Mouse (Mus musculus) heart, adult 9 months (tissue): ENCODE measurements around the gene Ttpal.
"Not testable (repeated sequence)": the region's sequence is repeated elsewhere in the genome, so short reads cannot be mapped to it uniquely, and the experiment has no call there.

ENCODE experiments used
- DNase-seq, 2 experiments: peaks; one replicate each; pipeline ENCODE4 v3.0.0; 2022; ENCODE audit warnings: low spot score in 2 of 2

The Ttpal gene

DNA sequence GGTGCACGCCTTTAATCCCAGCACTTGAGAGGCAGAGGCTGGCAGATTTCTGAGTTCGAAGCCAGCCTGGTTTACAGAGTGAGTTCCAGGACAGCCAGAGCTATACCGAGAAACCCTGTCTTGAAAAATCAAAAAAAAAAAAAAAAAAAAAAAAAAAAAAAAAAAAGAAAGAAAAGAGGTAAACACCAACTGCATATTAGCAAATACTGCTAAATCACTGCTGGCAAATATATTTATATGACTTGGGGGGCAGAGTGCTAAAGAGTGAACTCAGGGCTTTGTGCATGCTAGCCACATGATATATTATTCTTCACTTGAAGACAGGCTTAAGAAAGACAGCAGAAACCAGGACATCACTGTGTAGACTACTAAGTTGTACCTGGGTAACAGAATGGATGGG lies 19.3 kb downstream of the Ttpal start:
- DNase-seq, result not testable (repeated sequence)

DNA sequence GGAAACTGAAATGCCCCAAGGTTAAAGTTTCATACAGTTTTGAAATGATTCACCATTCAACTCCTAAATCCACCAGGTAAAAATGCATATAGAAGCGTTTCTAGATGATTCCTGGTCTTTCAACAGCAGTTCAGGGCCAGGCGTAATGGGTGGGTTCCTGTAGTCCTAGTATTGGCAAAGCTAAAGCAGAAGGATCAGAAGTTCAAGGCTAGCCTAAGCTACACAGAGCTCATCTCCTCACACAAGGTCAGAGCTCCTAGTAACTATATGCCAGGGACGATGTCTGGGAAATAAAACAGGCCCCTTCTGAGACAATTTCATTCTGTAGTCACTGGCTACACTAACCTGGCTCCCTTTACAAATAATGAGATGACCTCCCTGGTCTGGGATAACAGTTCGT lies 29.1 kb downstream of the Ttpal start:
- DNase-seq, result no peak

DNA sequence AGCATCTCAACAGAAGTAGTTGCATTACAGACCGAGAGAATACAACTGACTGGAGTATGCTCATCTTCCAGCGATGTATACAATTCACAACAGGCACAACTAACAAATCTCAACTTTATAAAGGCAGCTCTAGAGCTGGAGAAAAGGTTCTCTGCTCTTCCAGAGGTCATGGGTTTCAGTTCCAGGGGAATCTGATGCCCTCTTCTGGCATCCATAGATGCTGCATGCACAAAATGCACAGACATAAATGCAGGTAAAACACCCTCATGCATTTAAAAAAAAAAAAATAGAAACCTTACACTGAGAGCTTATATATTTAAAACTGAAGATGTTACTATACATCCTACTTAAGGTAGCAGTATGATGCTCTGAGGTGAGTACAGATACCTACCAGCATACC lies 29.6 kb downstream of the Ttpal start:
- DNase-seq, result no peak

DNA sequence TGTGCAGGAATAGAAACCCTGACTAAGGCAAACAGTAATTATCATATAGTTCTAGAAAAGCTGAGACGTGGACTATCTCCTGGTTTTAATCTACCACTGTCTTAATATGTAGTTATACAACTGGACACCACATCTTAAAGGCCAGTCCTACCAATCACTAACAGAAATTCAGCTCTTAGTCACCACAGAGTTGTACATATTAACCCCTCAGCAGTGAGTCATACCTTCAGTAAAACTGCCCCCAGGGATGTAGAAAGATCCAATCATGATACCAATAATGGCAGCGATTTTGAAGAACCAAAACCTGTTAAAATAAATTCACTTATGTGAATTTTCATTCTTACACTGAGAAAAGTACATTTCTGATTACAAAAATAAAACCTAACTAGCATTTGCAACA lies 32.1 kb downstream of the Ttpal start:
- DNase-seq, result no peak

DNA sequence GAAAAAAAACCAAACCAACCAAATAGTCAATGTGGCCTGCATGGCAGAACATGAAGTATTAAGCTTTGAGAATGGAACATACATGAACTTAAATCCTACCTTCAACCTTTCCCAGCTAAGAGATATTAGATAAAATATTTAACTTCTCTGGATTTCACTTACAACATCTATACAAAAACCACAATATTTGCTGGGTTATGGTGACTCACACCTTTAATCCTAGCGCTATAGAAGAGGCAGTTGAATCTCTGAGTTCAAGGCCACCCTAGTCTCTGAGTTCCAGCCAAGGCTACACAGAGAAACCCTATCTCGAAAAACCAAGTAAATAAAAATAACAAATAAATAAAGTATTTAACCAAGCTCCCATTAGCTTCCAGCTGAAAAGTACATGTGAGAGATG lies 33.9 kb downstream of the Ttpal start:
- DNase-seq, result no peak

DNA sequence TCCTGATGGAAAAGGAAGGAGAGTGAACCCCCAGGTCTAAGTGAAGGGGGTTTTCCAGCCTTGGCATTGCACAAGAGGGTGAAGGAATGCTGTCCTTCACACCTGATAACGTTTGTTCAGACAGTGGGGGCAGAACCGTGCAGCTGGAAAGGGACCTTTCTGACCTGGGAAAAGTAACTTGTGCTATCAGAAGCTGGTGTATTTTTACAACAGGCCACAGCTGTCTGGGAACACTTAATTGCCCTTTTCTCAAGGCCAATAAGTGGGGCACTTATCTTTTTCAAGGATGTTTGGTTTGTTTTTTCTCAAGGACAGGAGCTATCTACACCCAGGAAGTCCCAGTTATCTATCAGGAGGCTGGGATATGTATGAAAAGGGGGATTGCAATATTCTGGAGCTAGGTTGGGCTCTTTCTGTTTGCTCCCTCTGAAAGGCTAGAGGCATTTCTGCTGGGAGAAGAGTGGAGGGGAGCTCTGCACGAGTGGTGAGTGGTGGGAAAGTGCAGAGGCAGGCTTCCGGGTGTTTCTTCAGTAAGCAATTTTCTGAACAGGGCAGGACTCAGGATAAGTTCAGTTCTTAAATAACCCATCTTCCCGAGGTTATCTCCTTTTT lies 35.6 kb downstream of the Ttpal start:
- no peak for DNase-seq

DNA sequence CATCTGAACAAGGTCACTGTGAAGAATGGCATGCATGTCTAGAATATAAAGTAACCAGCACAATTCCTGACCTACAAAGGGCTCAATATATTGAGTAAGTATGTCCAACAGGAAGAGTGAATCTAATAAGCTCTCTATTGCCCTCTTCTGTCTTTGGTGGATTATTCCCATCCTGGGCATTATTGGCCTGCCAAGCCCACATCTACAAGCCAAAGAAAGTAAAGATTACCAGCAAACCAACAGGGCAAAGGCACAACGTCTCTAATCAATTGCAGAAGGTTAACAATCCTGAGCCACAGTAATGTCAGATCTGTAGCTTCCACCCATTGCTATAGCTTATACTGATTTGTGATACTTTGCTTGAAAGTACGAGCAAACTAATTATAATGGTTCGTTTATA lies 38.4 kb downstream of the Ttpal start:
- DNase-seq, result no peak

DNA sequence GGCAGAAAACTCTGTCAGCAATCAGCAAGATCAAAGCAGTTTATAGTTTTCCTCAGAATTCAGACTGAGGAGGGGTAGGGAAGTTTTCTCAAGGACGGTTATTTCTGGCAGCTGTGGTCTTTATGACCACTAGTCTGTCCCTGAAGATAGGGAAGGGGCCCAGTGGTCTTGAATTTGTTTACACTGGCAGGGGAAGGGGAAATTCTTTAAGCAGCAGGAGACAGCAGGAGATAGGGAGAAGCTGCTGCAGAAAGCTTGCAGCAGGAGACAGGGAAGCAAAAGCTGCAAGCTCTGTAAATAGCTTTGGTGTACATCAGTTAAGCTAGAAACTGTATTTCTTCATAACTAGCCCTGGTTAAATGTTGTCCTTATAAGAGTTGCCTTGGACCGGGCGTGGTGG lies 39.6 kb downstream of the Ttpal start:
- DNase-seq, result no peak

DNA sequence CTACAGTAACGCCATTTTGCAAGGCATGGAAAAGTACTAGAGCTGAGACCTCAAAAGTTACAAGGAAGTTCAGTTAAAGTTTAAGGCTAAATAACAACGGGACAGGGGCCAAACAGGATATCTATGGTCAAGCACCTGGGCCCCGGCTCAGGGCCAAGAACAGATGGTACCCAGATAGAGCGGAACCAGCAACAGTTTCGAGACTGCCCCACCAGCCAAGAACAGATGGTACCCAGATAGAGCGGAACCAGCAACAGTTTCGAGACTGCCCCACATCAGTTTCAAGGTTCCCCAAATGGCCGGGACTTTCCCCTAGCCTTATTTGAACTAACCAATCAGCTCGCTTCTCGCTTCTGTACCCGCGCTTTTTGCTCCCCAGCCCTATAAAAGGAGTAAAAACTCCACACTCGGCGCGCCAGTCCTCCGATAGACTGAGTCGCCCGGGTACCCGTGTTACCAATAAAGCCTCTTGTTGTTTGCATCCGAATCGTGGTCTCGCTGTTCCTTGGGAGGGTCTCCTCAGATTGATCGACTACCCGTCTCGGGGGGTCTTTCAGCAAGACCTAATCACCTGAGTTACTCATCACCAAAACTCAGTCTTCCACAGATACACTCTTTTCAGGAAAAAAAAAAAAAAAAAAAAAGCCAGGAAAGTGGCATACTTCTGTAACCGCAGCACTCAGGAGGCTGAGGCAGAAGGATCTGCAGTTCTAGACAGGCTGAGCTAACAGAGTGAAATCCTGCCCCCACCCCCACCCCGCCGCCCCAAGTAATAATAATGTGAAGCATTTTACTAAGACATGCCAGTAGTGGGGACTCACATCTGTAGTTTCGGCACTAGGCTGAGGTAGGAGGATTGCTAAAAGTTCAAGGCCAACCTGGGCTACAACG lies 40.8 kb downstream of the Ttpal start:
- DNase-seq, result peak; percentile 70 to 85

DNA sequence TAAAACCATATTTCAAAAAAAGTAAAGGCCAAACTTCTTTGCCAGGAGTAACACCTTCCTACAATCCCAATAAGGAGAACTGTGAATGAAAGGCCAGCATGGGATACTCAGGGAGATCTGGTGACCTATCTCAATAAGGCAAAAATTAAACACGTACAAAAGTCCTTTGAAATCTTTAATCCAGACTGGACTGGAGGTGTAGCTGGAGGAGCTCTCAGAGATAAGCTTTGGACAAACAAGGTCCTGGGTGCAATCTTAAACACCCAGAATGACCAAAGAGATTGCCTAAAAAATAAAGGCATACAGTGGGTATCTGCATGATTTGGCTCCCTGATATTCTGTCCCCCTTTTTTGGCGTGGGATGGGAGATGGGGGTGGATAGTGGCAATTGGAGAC lies 41.5 kb downstream of the Ttpal start:
- no peak for DNase-seq

DNA sequence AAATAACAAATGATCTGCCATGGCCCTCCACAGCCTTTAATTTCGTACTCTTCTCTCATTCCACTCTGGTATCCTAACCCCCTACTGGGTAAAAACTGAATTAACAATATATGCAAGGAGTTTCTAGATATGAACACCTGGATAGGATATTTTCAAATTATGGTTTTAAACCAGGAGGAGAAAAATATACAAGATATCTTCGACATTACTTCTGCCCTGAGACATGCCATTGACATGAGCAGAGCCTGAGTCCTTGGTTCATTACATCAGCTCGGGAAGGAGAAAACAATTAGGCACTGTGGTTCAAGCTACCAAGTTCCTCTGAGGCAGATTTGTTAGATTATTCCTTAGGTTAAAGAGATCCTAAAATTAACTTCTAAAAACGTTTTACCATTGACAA lies 41.9 kb downstream of the Ttpal start:
- no peak for DNase-seq

DNA sequence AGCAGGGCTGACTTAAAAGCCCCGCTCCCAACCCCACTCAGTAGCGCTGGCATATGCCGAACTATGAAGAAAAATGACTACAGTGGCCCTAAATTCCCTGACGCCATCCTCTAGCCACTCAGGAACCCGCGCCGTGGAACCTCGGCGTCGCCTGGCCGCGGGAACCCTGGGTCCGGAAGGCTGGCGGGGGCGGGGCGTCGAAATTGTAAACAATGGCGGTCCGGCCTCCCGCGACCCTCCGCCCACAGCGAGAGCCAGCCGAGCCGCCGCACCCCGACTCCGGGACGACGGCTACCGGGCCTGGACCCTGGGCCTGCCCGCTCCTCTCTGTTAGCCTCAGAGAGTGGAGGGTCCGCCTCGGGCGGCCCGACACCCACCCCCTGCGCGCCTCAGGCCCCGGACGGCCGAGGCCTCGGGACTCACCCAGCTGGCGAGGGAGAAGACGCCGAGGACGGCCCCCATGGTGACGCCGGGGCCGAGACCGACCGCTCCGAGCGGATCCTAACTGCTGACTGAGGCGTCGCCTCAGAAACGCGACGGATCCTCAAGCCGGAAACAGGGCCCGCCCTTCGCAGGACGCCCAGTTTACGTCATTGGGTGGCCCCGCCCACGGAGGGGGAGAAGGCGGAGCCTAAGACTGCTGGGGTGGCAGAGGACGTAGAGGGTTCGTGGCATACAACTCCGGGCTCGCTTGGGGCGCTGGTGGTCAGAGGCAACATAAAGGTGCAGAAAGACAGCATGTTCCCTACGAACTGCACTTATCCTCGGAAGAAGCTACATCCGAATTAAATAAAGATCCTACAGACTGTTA lies 42.7 kb downstream of the Ttpal start, which contains the start of gene Serinc3:
Serinc3 (minus strand) TSS at position 557 of the 811 bp plus-strand sequence.
- peak; percentile 99 for DNase-seq

DNA sequence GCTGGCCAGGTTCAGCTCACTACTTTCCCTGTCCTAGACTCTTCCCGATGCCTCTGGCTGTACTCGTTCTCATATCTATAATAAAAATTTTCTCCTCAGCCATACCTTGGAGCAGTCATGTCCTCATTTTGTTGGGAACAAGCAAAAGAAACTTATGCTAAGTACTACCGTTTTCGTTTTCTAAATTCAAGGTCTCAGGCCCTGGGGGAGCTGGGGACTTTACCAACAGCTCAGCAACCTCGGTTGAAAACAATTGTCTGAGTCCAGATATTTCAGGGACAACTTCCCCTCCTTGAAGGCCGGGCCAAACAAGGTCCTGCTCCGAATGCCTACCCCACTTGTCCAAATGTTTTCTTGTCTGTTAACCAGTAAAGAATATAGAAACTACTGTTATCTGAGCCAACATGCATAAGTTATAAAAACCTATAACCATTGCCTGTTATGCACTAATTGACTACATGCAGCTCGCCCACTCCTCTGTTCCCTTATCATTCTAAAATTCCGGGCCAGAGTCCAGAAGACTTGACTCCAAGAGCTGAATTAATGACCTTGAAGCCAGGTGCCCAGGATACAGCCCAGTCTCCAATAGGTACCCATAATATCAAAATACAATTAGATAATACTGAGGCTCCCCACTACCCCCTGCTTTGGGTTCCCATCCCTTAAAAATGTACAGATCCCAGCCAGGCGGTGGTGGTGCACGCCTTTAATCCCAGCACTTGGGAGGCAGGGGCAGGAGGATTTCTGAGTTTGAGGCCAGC lies 43.8 kb downstream of the Ttpal start:
- DNase-seq, result no peak

DNA sequence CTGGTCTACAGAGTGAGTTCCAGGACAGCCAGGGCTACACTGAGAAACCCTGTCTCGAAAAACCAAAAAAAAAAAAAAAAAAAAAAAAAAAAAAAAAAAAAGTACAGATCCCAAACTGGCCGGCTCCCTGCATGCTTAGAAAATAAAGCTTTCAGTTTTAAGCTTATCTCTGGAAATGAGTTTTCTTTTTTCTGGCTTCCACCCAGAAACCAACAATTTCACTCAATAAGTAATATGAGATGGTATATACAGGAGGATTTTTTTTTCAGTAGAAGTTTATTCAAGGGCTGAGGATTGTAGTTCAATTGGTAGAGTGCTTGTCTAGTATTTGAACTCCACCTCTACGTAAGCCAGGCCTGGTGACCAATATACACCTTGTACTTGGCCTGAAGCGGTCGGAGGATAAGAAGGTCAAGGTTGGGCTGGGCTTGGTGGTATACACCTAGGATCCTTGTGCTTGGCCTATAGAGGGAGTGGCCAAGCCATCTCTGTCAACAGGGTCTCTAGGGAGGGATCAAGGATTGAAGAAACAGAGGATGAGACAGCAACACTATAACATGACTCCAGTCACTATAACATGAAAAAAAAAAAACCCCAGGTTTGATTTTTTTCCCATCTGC lies 44.5 kb downstream of the Ttpal start:
- DNase-seq, result no peak

DNA sequence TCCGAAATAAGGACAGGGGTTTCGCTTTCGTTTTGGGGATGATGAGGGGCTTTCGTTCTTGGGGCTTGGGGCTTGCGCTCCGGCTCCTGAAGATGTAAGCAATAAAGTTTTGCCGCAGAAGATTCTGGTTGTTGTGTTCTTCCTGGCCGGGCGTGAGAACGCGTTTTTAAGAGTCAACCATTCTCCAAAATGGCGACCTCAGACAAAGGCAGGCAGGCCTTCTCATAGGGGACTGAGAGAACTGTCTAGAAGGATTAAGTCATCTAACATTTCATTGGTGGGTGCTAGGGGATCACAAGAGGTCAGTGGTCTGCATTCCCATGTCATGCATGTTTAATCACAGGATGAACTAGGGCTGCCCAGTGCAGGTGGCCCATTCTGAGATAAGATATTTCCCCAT lies 53.6 kb downstream of the Ttpal start:
- not testable (repeated sequence) for DNase-seq

DNA sequence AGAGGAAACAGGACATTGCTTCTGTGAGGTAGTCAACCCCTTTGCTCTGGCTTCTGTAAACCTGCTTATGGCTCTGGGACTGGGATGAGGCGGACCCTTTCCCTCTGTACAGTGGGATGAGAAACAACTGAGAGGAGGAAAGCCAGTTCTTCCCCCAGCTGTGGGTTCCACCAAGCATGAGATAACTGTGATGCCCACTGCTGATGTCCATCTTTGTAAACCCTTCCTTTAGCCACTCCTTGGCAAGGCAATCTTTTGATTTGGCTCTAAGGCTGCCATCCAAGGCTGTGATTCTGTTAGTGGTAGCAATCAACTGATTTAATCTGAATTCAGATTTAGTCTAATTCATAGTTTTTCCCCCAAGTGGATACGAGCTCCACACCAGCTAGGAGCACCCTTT lies 55.4 kb downstream of the Ttpal start:
- DNase-seq, result no peak

DNA sequence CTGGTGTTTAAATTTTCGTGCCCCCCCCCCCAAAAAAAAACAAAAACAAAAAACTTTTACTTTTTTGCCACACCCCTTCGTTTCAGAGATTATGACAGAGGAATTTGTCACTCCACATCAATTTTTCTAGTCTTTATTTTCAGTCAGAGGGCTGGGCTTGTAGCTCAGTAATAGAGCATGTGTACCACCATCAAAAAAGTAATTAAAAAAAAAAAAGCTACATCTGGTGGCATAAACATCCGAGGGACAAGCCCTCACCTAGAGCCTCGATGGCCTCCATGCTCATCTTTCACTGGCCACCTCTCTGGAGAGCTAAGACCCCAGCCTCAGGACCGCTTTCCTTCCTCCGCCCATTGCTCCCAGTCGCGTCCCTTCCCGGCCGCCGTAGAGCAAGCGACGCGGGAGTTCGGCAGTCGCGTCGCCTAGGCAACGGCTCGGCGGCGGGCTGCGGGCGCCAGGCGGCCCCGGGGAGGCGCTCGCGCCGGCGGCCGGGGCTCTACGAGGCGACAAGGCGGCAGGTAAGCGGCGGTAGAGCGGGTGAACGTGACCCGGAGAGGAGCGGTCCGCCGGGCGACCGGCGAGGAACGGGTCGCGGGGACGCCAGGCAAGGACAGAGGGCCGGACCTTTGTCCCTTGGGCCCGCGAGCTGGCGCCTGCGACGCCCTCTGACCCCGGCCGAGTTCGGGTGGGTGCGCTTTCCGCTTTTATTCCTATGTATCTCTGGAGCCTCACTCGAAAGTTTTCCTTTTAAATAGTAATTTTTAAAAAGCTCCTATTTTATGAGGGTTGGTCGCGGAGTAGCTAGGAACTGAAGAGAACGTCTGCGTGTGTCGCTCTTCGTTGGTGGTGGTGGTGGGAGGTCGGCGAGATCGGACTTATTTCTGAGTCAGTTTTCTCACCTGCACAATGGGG lies 56.1 kb downstream of the Ttpal start, which contains the start of gene Pkig:
Pkig (plus strand) TSS at position 412 of the 912 bp plus-strand sequence.
- peak; percentile 80 to 84 for DNase-seq

DNA sequence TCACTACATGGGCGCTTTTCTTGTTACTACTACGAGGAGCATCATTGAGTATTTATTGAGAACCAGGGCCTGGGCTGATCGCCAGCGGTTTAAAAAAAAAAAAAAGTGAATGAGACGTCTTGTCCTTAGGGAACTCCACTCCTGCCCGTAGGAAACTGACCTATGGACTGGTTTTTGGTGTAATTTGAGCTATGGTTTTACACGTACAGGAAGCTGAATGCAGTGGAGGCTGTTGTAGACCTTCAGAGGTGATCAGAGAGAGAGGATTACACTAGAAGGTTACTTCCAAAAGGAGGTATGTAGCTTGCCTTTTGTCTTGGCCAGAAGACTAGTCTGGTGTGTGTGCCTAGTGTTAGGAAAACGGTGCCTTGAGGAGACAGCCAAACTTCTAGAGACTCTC lies 56.8 kb downstream of the Ttpal start:
- no peak for DNase-seq

DNA sequence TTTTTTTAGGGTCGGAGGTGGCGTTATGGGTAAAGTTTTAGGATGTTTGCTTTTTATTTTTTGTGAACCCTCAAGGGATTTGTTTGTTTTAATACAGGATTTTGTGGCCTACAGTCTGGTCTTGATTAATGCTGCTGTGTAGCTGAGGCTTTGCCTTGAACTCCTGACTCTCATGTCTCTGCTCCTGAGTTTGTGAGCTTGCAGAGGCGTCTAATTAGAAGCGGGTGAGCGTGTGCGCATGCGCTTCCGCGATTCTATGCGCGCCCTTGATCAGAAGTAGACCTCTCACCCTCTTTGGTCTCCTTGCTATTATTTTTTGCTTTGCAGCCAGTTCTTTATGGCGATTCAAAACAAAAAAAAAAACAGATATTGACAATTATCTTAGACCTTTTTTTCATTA lies 57.3 kb downstream of the Ttpal start:
- no peak for DNase-seq

DNA sequence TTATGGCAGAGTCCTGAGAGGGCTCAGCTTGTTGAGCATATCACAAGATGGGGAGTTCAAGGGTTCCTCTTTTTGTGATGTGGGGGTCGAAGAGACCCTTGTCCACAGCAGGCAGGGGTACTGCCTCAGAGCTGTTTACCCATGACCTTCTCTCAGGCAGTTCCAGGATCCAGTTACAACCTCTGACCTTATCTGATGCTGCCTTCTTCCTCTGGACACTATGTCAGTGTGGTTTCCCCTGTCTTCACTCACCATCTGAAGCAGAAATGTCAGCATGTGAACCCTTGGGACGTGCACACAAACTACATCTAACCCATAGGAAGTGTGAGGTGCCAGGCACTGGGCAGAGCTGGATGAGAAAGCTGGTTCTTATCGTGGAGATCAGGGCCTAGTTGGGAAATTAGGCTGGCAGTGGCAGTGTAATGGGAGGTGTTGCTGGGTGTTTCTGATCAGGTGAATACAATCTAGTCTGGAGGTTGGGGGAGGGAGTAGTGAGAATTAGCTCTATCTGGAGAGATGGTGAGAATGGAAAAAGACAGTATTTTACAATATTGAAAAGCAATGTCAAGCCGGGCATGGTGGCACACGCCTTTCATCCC lies 58.1 kb downstream of the Ttpal start:
- no peak for DNase-seq
